Mouse (Mus musculus) heart, embryonic 14.5 days (tissue): ENCODE measurements around the gene Tmem88b. TPM values are rescaled to one million over a fixed set of nuclear protein-coding genes. Genes with fewer than 3 reads are reported as not detected.

Experiments used
- ATAC-seq: fragments of 200-750 bp; cut with Nextera tagmentation; 2 replicates; pipeline ENCODE4 v1.8.0; 2017; ENCODE audit warnings: low read depth, moderate TSS enrichment; ENCODE audit not compliant: insufficient number of reproducible peaks, insufficient read depth, low FRiP score
- H3K27ac ChIP-seq, 2 experiments: fragments of 200-500 bp in 1 of 2; fragments of 300-500 bp in 1 of 2; sonication (generic) in 1 of 2; replicated peaks in 1 of 2; 2 replicates each; pipeline ENCODE4 v1.5.1; 2012 to 2014; ENCODE audit warnings: low read depth in 2 of 2, low read length in 2 of 2, control low read depth in 1 of 2, mild to moderate bottlenecking in 1 of 2, mixed read lengths in 1 of 2; ENCODE audit not compliant: control insufficient read depth in 1 of 2, insufficient read depth in 1 of 2
- H3K27me3 ChIP-seq: fragments of 300-500 bp; sonication (generic); 2 replicates; pipeline ENCODE4 v1.6.1; 2014; ENCODE audit warnings: mild to moderate bottlenecking, low read length, control low read depth; ENCODE audit not compliant: control insufficient read depth, insufficient read depth
- H3K36me3 ChIP-seq: fragments of 300-500 bp; sonication (generic); 2 replicates; pipeline ENCODE4 v1.6.1; 2014; ENCODE audit warnings: mild to moderate bottlenecking, control low read depth, low read length, mixed read lengths; ENCODE audit not compliant: control insufficient read depth, insufficient read depth
- H3K4me1 ChIP-seq, 2 experiments: fragments of 200-500 bp in 1 of 2; fragments of 300-500 bp in 1 of 2; sonication (generic) in 1 of 2; 2 replicates each; pipeline ENCODE4 v1.6.1; 2012 to 2014; ENCODE audit warnings: low read length in 2 of 2, control low read depth in 1 of 2, mixed read lengths in 1 of 2; ENCODE audit not compliant: control insufficient read depth in 2 of 2, insufficient read depth in 2 of 2
- H3K4me2 ChIP-seq: fragments of 300-500 bp; sonication (generic); 2 replicates; pipeline ENCODE4 v1.6.1; 2014; ENCODE audit warnings: mild to moderate bottlenecking, low read length
- H3K4me3 ChIP-seq, 2 experiments: fragments of 200-500 bp in 1 of 2; fragments of 300-500 bp in 1 of 2; sonication (generic) in 1 of 2; 2 replicates each; pipeline ENCODE4 v1.5.1; 2012 to 2014; ENCODE audit warnings: low read length in 2 of 2, mild to moderate bottlenecking in 2 of 2, control low read depth in 1 of 2, low read depth in 1 of 2, moderate library complexity in 1 of 2; ENCODE audit not compliant: control insufficient read depth in 1 of 2, insufficient read depth in 1 of 2
- H3K9ac ChIP-seq: fragments of 300-500 bp; sonication (generic); 2 replicates; pipeline ENCODE4 v1.6.1; 2014; ENCODE audit warnings: mild to moderate bottlenecking, low read length
- H3K9me3 ChIP-seq: fragments of 300-500 bp; sonication (generic); 2 replicates; pipeline ENCODE4 v1.6.1; 2016; ENCODE audit warnings: low read length, control low read depth; ENCODE audit not compliant: control insufficient read depth
- WGBS: fragments of 180-500 bp; shearing (Covaris S2); extraction: QIAGEN DNeasy Blood & Tissue Kit; methylation state at CpG from one replicate; pipeline ENCODE4 v1.1.7; 2014; 5-methylcytosine and 5-hydroxymethylcytosine counted together
- polyA plus RNA-seq: library from polyadenylated mRNA; unstranded; fragments of >200 nt; fragmentation: Nextera tagmentation; extraction: Ambion mirVana; gene quantifications from 2 replicates; pipeline ENCODE4 v1.2.1, GENCODE M21; 2014

Tmem88b gene
- polyA plus RNA-seq, 1 experiment from 2014 or later = 2.5 TPM

- peak overlapping the region in 1 of 2 experiments; percentile 41; a peak in 2 of 4 replicates for H3K27ac ChIP-seq
- no peaks in the 10 kb centered on the region for H3K36me3 ChIP-seq
- peaks cover 14% of the 10 kb centered on the region for H3K27me3 ChIP-seq
- H3K9me3 ChIP-seq = no peaks in the 10 kb centered on the region
- no peak overlapping the region for H3K9ac ChIP-seq
- 38% methylated on average over 2 of the region's 2 CpGs for WGBS
- H3K4me2 ChIP-seq = no peak overlapping the region
- H3K4me1 ChIP-seq = peaks cover 34 to 52% of the 10 kb centered on the region in 2 experiments
- no peak for ATAC-seq
- no peak overlapping the region for H3K4me3 ChIP-seq
Measured at GRCm38 (mm10) chr4:155777816-155778215, 7.9 kb downstream of the Tmem88b start.

GRCm38 (mm10) chr4:155776704-155777335, 8.9 kb downstream of the Tmem88b start:
- no peak overlapping the region for H3K9ac ChIP-seq
- no peak for ATAC-seq
- H3K4me1 ChIP-seq = peaks cover 34 to 52% of the 10 kb centered on the region in 2 experiments
- H3K27ac ChIP-seq = peak overlapping the region in 1 of 2 experiments; percentile 44; a peak in 2 of 4 replicates
- H3K9me3 ChIP-seq = no peaks in the 10 kb centered on the region
- H3K36me3 ChIP-seq = no peaks in the 10 kb centered on the region
- H3K4me3 ChIP-seq = no peak overlapping the region
- H3K27me3 ChIP-seq = peaks cover 22% of the 10 kb centered on the region
- 48% methylated on average over 2 of the region's 2 CpGs for WGBS
- H3K4me2 ChIP-seq = no peak overlapping the region

GRCm38 (mm10) chr4:155775855-155776254, 9.8 kb downstream of the Tmem88b start:
- Histone ChIP-seq H3K4me3 (no peak overlapping the region), H3K36me3 (no peaks in the 10 kb centered on the region), H3K4me2 (0 out of 2 replicates have a peak overlapping the region, but pooled peaks have one; percentile 78), H3K9me3 (no peaks in the 10 kb centered on the region), H3K27me3 (peaks cover 32% of the 10 kb centered on the region), H3K27ac (peak overlapping the region; percentile 51 to 60; a peak in 2 of 4 replicates), H3K9ac (no peak overlapping the region), H3K4me1 (peaks cover 31 to 49% of the 10 kb centered on the region in 2 experiments)
- 51% methylated on average over 3 of the region's 3 CpGs for WGBS
- no peak for ATAC-seq

GRCm38 (mm10) chr4:155774971-155775740, 10.5 kb downstream of the Tmem88b start:
- Histone ChIP-seq H3K9me3 (no peaks in the 10 kb centered on the region), H3K4me3 (0 out of 4 replicates have a peak overlapping the region, but pooled peaks of 1 of the 2 experiments have one; percentile 45), H3K4me2 (peak overlapping the region; percentile 78), H3K27ac (peak overlapping the region; percentile 51 to 60; a peak in 3 of 4 replicates), H3K9ac (peak overlapping the region; percentile 59; the same call in 1 of the 2 replicates), H3K36me3 (no peaks in the 10 kb centered on the region), H3K27me3 (peaks cover 35% of the 10 kb centered on the region), H3K4me1 (peaks cover 29 to 49% of the 10 kb centered on the region in 2 experiments)
- peak; percentile 24; the same call in 1 of the 2 replicates for ATAC-seq
- 38% methylated on average over 9 of the region's 9 CpGs for WGBS

GRCm38 (mm10) chr4:155774280-155774754, 11.4 kb downstream of the Tmem88b start, which contains the start of gene Vwa1:
Vwa1 (minus strand) TSS chr4:155774698.
- Histone ChIP-seq H3K27me3 (peaks cover 35% of the 10 kb centered on the region), H3K4me2 (peak within 1 kb of the TSS; percentile 78), H3K9ac (peak within 1 kb of the TSS; percentile 59), H3K4me1 (peaks cover 27 to 50% of the 10 kb centered on the region in 2 experiments), H3K36me3 (no peaks in the 10 kb centered on the region), H3K27ac (peak within 1 kb of the TSS; percentile 51 to 60; a peak in 3 of 4 replicates), H3K9me3 (no peaks in the 10 kb centered on the region), H3K4me3 (peak within 1 kb of the TSS; percentile 41 to 45)
- WGBS = 1% methylated on average over 35 of the region's 35 CpGs
- peak; percentile 57; the same call in 1 of the 2 replicates for ATAC-seq

GRCm38 (mm10) chr4:155773335-155774078, 12.2 kb downstream of the Tmem88b start:
- Histone ChIP-seq H3K4me1 (peaks cover 27 to 46% of the 10 kb centered on the region in 2 experiments), H3K36me3 (no peaks in the 10 kb centered on the region), H3K27me3 (peaks cover 35% of the 10 kb centered on the region), H3K4me2 (peak overlapping the region; percentile 78), H3K9me3 (no peaks in the 10 kb centered on the region), H3K9ac (peak overlapping the region; percentile 59; the same call in 1 of the 2 replicates), H3K4me3 (peak overlapping the region in 1 of 2 experiments; percentile 45; a peak in 2 of 4 replicates), H3K27ac (no peak overlapping the region)
- WGBS = 29% methylated on average over 5 of the region's 5 CpGs
- no peak for ATAC-seq

- H3K9me3 ChIP-seq = no peaks in the 10 kb centered on the region
- H3K27me3 ChIP-seq = peaks cover 35% of the 10 kb centered on the region
- no peak overlapping the region for H3K4me2 ChIP-seq
- no peak overlapping the region for H3K9ac ChIP-seq
- no peak overlapping the region for H3K27ac ChIP-seq
- WGBS = 79% methylated on average over 13 of the region's 13 CpGs
- no peak overlapping the region for H3K4me3 ChIP-seq
- no peaks in the 10 kb centered on the region for H3K36me3 ChIP-seq
- peaks cover 27 to 41% of the 10 kb centered on the region in 2 experiments for H3K4me1 ChIP-seq
- ATAC-seq = no peak
Measured at GRCm38 (mm10) chr4:155772786-155773185, 12.9 kb downstream of the Tmem88b start.
